ENCODE assay signal across 21 mouse cellular contexts in genomic region chr5:39176906-39177305, GRCm38 (mm10).
DNase-seq lines count a peak whose midpoint lies in the region; ATAC-seq and TF ChIP-seq lines count a peak whose summit lies in the region.
"Had no signal": no experiment of that assay in that cellular context is flagged by ENCODE, and none has a peak within 500 bp of the region (broad histone marks: within the 10 kb centered on the region; RNA-seq: fewer than 3 reads in every experiment).

No protein-coding gene starts in this region.

- intact Hi-C loops in gastrocnemius, adult 2 months (cut with DNase I): no loop called here
- intact Hi-C loops in gastrocnemius, postnatal 14 days (cut with DNase I; ENCODE audit: low total_unique reads): no loop called here

- no peaks in the 10 kb centered on the region for H3K4me1 ChIP-seq in intestine, postnatal 0 days (replicated peaks; ENCODE audit: control insufficient read depth, insufficient read depth, low read length)
- H3K4me1 ChIP-seq: kidney, embryonic 15.5 days; limb, embryonic 10.5 days; liver, embryonic 12.5 days; midbrain, embryonic 12.5 days; neural tube, embryonic 15.5 days had no signal

- ATAC-seq in intestine, postnatal 0 days: no peak
- ATAC-seq: activated CD4-positive, CD25-positive, alpha-beta regulatory T cell, adult 4 months; forebrain, embryonic 13.5 days; liver, embryonic 12.5 days; Patski had no signal

- peak; percentile 18 for DNase-seq in gastrocnemius, adult 2 months
- no peak for DNase-seq in gastrocnemius, postnatal 14 days
- DNase-seq in adrenal gland, adult 8-10 months: peak; percentile 64
- peak; percentile 52 to 58 for DNase-seq in cerebellum, adult 18-20 months
- peak; percentile 68 to 69 for DNase-seq in cerebellum, postnatal 36 days
- DNase-seq in B cell, adult 2 months: no peak
- DNase-seq: lung, embryonic 14.5 days; right cerebral cortex, postnatal 4 days; thymus, postnatal 4 days had no signal

- no peak overlapping the region for H3K27ac ChIP-seq in gastrocnemius, adult 2 months
- H3K27ac ChIP-seq in intestine, postnatal 0 days (ENCODE audit: low read depth, low read length): no peak overlapping the region
- H3K27ac ChIP-seq: forebrain, embryonic 13.5 days; hindbrain, embryonic 13.5 days; kidney, embryonic 15.5 days; limb, embryonic 10.5 days; liver, embryonic 12.5 days; macrophage; midbrain, embryonic 12.5 days; neural tube, embryonic 15.5 days had no signal

- H3K9ac ChIP-seq in intestine, postnatal 0 days (ENCODE audit: low read depth, low read length): no peak overlapping the region
- H3K9ac ChIP-seq: forebrain, embryonic 13.5 days; hindbrain, embryonic 13.5 days; kidney, embryonic 15.5 days; liver, embryonic 12.5 days; lung, embryonic 14.5 days; midbrain, embryonic 12.5 days; neural tube, embryonic 15.5 days had no signal

- H3K4me3 ChIP-seq in gastrocnemius, adult 2 months: no peak overlapping the region
- no peak overlapping the region for H3K4me3 ChIP-seq in intestine, postnatal 0 days (ENCODE audit: low read depth, low read length)
- H3K4me3 ChIP-seq: forebrain, embryonic 13.5 days; hindbrain, embryonic 13.5 days; kidney, embryonic 15.5 days; limb, embryonic 10.5 days; liver, embryonic 12.5 days; midbrain, embryonic 12.5 days; myocyte; neural tube, embryonic 15.5 days had no signal

- H3K36me3 ChIP-seq in intestine, postnatal 0 days (ENCODE audit: control insufficient read depth, insufficient read depth): no peaks in the 10 kb centered on the region
- H3K36me3 ChIP-seq: hindbrain, embryonic 13.5 days; kidney, embryonic 15.5 days; limb, embryonic 10.5 days; liver, embryonic 12.5 days; midbrain, embryonic 12.5 days; neural tube, embryonic 15.5 days had no signal

- no peak for TF ChIP-seq CTCF in gastrocnemius, adult 2 months (IDR thresholded peaks at IDR 0.05)
- no peak for TF ChIP-seq CTCF in intestine, postnatal 0 days (IDR thresholded peaks at IDR 0.05; ENCODE audit: low read depth)

- no peak overlapping the region for H3K4me2 ChIP-seq in intestine, postnatal 0 days (replicated peaks; ENCODE audit: low read depth)
- H3K4me2 ChIP-seq: forebrain, embryonic 13.5 days; hindbrain, embryonic 13.5 days; kidney, embryonic 15.5 days; liver, embryonic 12.5 days; lung, embryonic 14.5 days; midbrain, embryonic 12.5 days; neural tube, embryonic 15.5 days had no signal

- H3K27me3 ChIP-seq in intestine, postnatal 0 days (replicated peaks; ENCODE audit: control insufficient read depth, insufficient read depth, low read length): no peaks in the 10 kb centered on the region
- H3K27me3 ChIP-seq: forebrain, embryonic 13.5 days; hindbrain, embryonic 13.5 days; kidney, embryonic 15.5 days; liver, embryonic 12.5 days; midbrain, embryonic 12.5 days; neural tube, embryonic 15.5 days; Patski had no signal

- no peaks in the 10 kb centered on the region for H3K9me3 ChIP-seq in intestine, postnatal 0 days (ENCODE audit: control insufficient read depth)
- H3K9me3 ChIP-seq: forebrain, embryonic 13.5 days; hindbrain, embryonic 13.5 days; kidney, embryonic 15.5 days; limb, embryonic 10.5 days; liver, embryonic 12.5 days; midbrain, embryonic 12.5 days; neural tube, embryonic 15.5 days had no signal

- WGBS in intestine, postnatal 0 days: 92% methylated on average over 2 of the region's 2 CpGs

Comparison
In these comparisons a context has a peak if more than half of its experiments do, and no peak if none do; other contexts are left out.
1. DNase-seq: peak in gastrocnemius, adult 2 months (single experiment), adrenal gland, adult 8-10 months (single experiment), cerebellum, adult 18-20 months (2 of 2) and cerebellum, postnatal 36 days (2 of 2); none in gastrocnemius, postnatal 14 days (single experiment) and B cell, adult 2 months (0 of 2).